Mouse (Mus musculus) bone marrow, adult 2 months (tissue): ENCODE results near the gene Ccdc183. TPM values are rescaled to one million over a fixed set of nuclear protein-coding genes. Genes with fewer than 3 reads are reported as not detected.

Source experiments
- H3K27ac ChIP-seq: fragments of 200-500 bp; 2 replicates; pipeline ENCODE4 v1.5.1; 2012; ENCODE audit warnings: low read depth, mild to moderate bottlenecking, control low read depth, inconsistent platforms, low read length; ENCODE audit not compliant: control insufficient read depth, poor library complexity, insufficient read depth
- H3K4me1 ChIP-seq: fragments of 200-500 bp; 2 replicates; pipeline ENCODE4 v1.6.1; 2011; ENCODE audit warnings: low read length; ENCODE audit not compliant: control insufficient read depth, insufficient read depth
- H3K4me3 ChIP-seq: fragments of 200-500 bp; replicated peaks from 2 replicates; pipeline ENCODE3; 2011; ENCODE audit warnings: mild to moderate bottlenecking, low read depth, low read length, control low read depth; ENCODE audit not compliant: control insufficient read depth
- CTCF ChIP-seq: fragments of 200-500 bp; IDR thresholded peaks from 2 replicates; pipeline ENCODE4 v1.5.1; 2011; ENCODE audit warnings: low read length, control low read depth; ENCODE audit not compliant: control insufficient read depth, insufficient read depth
- POLR2A ChIP-seq: fragments of 200-500 bp; IDR thresholded peaks from 2 replicates; pipeline ENCODE4 v1.6.1; 2011; ENCODE audit warnings: low read depth, mild to moderate bottlenecking, control low read depth, low read length, borderline replicate concordance; ENCODE audit not compliant: control insufficient read depth
- WGBS: fragments of 180-500 bp; shearing (Covaris S2); methylation state at CpG from one replicate; pipeline ENCODE4 v1.1.7; 2018; 5-methylcytosine and 5-hydroxymethylcytosine counted together
- polyA plus RNA-seq: library from polyadenylated mRNA; stranded (reverse); fragments of >200 nt; gene quantifications from 2 replicates; pipeline ENCODE4 v1.2.4, GENCODE M21; 2011; ENCODE audit warnings: low replicate concordance; ENCODE audit not compliant: missing spikeins, insufficient read depth, insufficient read length

Gene Ccdc183
- polyA plus RNA-seq, 1 experiment, result not detected

GRCm38 (mm10) chr2:25584152-25584551 is 33.3 kb downstream of the Ccdc183 start:
- Histone ChIP-seq H3K4me3 (no peak overlapping the region), H3K27ac (no peak overlapping the region), H3K4me1 (no peaks in the 10 kb centered on the region)
- TF ChIP-seq POLR2A (no peak), CTCF (no peak)
- 84% methylated on average over 3 of the region's 3 CpGs for WGBS

- 69% methylated on average over 4 of the region's 4 CpGs for WGBS
- no peak overlapping the region for H3K4me3 ChIP-seq
- TF ChIP-seq CTCF (no peak), POLR2A (no peak)
Measured at GRCm38 (mm10) chr2:25583571-25583970, 33.9 kb downstream of the Ccdc183 start.

GRCm38 (mm10) chr2:25583120-25583481 is 34.4 kb downstream of the Ccdc183 start:
- Histone ChIP-seq H3K4me1 (no peaks in the 10 kb centered on the region), H3K27ac (no peak overlapping the region), H3K4me3 (no peak overlapping the region)
- 88% methylated on average over 6 of the region's 6 CpGs for WGBS
- TF ChIP-seq POLR2A (no peak), CTCF (no peak)

More at GRCm38 (mm10) chr2:25583571-25583970, 33.9 kb downstream of the Ccdc183 start:
- Histone ChIP-seq H3K27ac (no peak overlapping the region), H3K4me1 (no peaks in the 10 kb centered on the region)

- H3K4me1 ChIP-seq, result no peaks in the 10 kb centered on the region
- TF ChIP-seq CTCF (no peak), POLR2A (no peak)
- H3K27ac ChIP-seq, result no peak overlapping the region
- WGBS, result 42% methylated on average over 12 of the region's 12 CpGs
- no peak overlapping the region for H3K4me3 ChIP-seq
Measured at GRCm38 (mm10) chr2:25582466-25583119, 34.9 kb downstream of the Ccdc183 start.

GRCm38 (mm10) chr2:25581901-25582301 is 35.6 kb downstream of the Ccdc183 start:
- TF ChIP-seq CTCF (no peak), POLR2A (no peak)
- 3% methylated on average over 6 of the region's 6 CpGs for WGBS
- no peaks in the 10 kb centered on the region for H3K4me1 ChIP-seq
- no peak overlapping the region for H3K27ac ChIP-seq
- no peak overlapping the region for H3K4me3 ChIP-seq

- no peak within 1 kb of the TSS for H3K27ac ChIP-seq
- TF ChIP-seq POLR2A (no peak), CTCF (peak; percentile 85)
- WGBS, result 6% methylated on average over 19 of the region's 19 CpGs
- no peaks in the 10 kb centered on the region for H3K4me1 ChIP-seq
- H3K4me3 ChIP-seq, result no peak within 1 kb of the TSS
Measured at GRCm38 (mm10) chr2:25581294-25581864, 36.1 kb downstream of the Ccdc183 start, which contains the start of gene Ajm1. Ajm1 (minus strand) TSS chr2:25581757.

- peaks cover 2% of the 10 kb centered on the region for H3K4me1 ChIP-seq
- H3K27ac ChIP-seq, result no peak overlapping the region
- TF ChIP-seq CTCF (no peak), POLR2A (no peak)
- 30% methylated on average over 6 of the region's 6 CpGs for WGBS
- H3K4me3 ChIP-seq, result no peak overlapping the region
Measured at GRCm38 (mm10) chr2:25580621-25581101, 36.8 kb downstream of the Ccdc183 start.

- TF ChIP-seq CTCF (peak; percentile 55), POLR2A (no peak)
- WGBS, result 8% methylated on average over 27 of the region's 27 CpGs
- peaks cover 4% of the 10 kb centered on the region for H3K4me1 ChIP-seq
- no peak overlapping the region for H3K4me3 ChIP-seq
- H3K27ac ChIP-seq, result no peak overlapping the region
Measured at GRCm38 (mm10) chr2:25579737-25580460, 37.6 kb downstream of the Ccdc183 start.
